Mouse (Mus musculus): ENCODE measurements around the gene Ankfn1. TPM values are rescaled to one million over a fixed set of nuclear protein-coding genes. Genes with fewer than 3 reads are reported as not detected.

Gene Ankfn1
- polyA plus RNA-seq, 1 experiment from 2014 or later = 2.8 TPM

DNA sequence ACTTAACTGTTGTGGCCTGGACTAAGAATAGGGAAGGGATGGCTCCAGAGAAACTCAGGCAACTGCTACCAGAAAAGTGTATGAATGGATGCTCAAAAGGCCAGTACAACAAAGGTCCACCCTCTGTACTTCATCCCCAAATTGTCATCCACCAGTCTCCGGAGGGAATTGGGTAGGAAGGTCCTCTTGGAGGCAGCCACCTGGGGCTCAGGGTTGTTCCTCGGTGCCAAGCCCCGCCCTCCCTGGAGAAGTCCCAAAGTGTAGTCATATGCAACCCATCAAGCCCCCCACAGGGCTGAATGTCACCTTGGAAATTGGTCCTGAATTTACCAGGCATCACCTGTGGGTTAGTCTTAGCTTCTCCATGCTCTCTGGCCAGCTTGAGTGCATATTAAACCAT, 413.5 kb downstream of the Ankfn1 start:
- H3K27ac ChIP-seq = no peak overlapping the region
- H3K4me1 ChIP-seq = peaks cover 1% of the 10 kb centered on the region; the same call in 1 of the 2 replicates
- no peaks in the 10 kb centered on the region for H3K36me3 ChIP-seq (replicated peaks)
- no peak overlapping the region for H3K4me3 ChIP-seq
- 87% methylated on average over 3 of the region's 3 CpGs for WGBS
- no peaks in the 10 kb centered on the region for H3K27me3 ChIP-seq (ENCODE audit: poor library complexity, severe bottlenecking)
- DNase-seq (ENCODE audit: extremely low spot score, low spot score) = no peak
- H3K9me3 ChIP-seq = no peaks in the 10 kb centered on the region

DNA sequence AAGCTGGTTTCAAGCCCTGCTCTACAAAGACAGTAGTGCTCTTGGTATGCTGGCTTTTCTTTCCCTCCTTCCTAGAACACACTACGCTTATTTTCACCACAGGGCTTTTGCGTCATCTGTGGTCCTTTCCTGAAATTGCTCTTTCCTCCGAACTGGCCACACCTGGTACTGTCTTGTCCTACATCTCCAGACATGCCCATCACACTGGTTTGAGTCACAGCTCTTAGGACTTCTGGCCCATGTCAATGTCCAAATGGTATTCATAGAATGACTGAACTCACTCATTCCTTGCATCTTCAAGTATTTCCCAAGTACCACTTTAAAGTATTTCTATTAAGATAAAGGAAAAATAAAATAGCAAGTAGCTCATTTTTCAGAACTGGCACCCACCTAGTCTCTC, 416.6 kb downstream of the Ankfn1 start:
- Histone ChIP-seq H3K4me3 (no peak overlapping the region), H3K27ac (no peak overlapping the region), H3K9me3 (no peaks in the 10 kb centered on the region), H3K27me3 (ENCODE audit: poor library complexity, severe bottlenecking) (no peaks in the 10 kb centered on the region), H3K36me3 (replicated peaks) (no peaks in the 10 kb centered on the region), H3K4me1 (peaks cover 17% of the 10 kb centered on the region)
- no peak for DNase-seq (ENCODE audit: extremely low spot score, low spot score)
- WGBS = 88% methylated on average over 3 of the region's 3 CpGs

DNA sequence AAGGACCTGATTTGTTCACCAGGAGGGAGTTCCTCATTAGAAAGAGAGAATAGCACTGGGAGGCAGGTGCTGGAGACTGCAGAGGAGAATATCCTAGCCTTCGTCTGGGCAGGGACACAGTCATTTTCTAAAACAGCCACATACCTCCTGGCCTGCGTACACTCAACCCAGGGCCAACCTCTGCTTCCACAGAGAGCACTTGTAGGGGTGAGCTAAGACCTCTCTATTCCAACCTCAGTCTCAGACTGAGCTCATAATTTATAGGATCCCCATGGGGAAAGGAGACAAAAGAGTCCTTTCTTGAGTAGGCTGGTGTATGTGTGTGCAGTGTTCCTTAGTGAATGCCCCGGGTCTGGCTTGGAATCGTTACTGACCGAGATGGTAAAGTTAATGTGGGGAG, 418.9 kb downstream of the Ankfn1 start:
- Histone ChIP-seq H3K36me3 (replicated peaks) (no peaks in the 10 kb centered on the region), H3K27me3 (ENCODE audit: poor library complexity, severe bottlenecking) (no peaks in the 10 kb centered on the region), H3K4me1 (peaks cover 23% of the 10 kb centered on the region), H3K4me3 (no peak overlapping the region), H3K9me3 (no peaks in the 10 kb centered on the region), H3K27ac (peak overlapping the region; percentile 30; the same call in 1 of the 2 replicates)
- DNase-seq (ENCODE audit: extremely low spot score, low spot score) = no peak
- WGBS = 63% methylated on average over 5 of the region's 5 CpGs

DNA sequence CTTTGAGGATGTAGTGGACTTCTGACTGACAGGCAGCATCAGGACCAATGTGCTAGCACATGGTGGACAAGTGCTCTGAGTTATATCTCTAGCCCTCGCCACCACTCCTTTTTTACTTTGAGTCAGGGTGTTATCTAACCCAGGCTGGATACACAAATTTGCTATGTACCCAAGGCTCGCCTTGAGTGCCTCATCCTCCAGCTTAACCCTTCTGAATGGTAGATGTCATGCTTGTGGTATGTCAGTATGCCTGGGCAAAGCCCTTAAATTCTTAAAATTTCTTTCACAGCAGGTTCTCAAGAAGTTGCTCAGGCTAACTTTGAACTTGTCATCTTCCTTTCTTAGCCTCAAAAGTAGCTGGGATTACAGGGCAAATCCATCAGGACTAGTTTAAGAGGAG, 421.0 kb downstream of the Ankfn1 start:
- Histone ChIP-seq H3K27me3 (ENCODE audit: poor library complexity, severe bottlenecking) (no peaks in the 10 kb centered on the region), H3K36me3 (replicated peaks) (no peaks in the 10 kb centered on the region), H3K4me3 (no peak overlapping the region), H3K27ac (0 out of 2 replicates have a peak overlapping the region, but pooled peaks have one; percentile 56), H3K4me1 (peaks cover 28% of the 10 kb centered on the region), H3K9me3 (no peaks in the 10 kb centered on the region)
- 82% methylated on average over 2 of the region's 2 CpGs for WGBS
- DNase-seq (ENCODE audit: extremely low spot score, low spot score) = no peak

DNA sequence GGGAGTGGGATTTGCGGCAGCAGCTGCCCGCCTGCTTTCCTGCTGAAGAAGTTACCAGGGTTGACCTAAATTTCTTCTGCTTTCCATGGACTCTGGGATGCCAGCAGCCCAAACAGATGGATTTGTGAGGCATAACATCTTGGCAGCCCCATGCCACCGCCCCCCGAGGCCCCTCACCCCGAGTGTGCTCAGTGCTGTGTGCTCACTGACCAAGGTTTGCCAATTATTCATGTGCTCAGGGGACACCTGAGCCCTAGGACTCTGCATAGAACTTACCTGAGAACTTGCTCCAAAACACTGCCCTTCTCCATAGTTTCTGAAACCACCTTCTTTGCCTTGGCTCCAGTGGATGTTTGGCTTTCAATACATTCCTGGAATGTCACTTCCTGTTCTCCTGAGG, 421.4 kb downstream of the Ankfn1 start:
- H3K9me3 ChIP-seq = no peaks in the 10 kb centered on the region
- WGBS = 58% methylated on average over 5 of the region's 5 CpGs
- no peak for DNase-seq (ENCODE audit: extremely low spot score, low spot score)
- H3K4me1 ChIP-seq = peaks cover 28% of the 10 kb centered on the region
- H3K27me3 ChIP-seq (ENCODE audit: poor library complexity, severe bottlenecking) = no peaks in the 10 kb centered on the region
- H3K4me3 ChIP-seq = no peak overlapping the region
- H3K36me3 ChIP-seq (replicated peaks) = no peaks in the 10 kb centered on the region
- peak overlapping the region; percentile 56 for H3K27ac ChIP-seq

DNA sequence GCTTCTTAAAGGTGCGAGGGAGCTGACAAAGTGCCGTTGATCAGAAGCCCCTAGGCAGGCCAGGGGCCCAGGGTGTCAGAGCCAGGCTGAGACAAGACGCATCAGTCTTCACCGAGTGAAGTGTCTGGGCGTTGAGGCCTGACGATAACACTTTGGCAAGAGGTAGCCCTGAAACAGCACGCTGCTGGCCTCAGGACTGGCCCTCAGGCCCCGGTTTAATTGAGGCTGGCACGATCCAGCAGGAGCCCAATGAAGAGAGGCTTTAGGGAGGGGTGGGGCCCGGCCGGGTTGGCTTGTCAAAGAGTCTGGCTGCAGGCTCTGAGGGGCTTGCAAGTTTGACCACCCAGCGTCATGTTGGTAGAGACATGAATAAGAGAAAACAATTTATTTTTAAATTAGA, 437.2 kb downstream of the Ankfn1 start:
- DNase-seq (ENCODE audit: extremely low spot score, low spot score) = no peak
- 0 out of 2 replicates have a peak, but pooled peaks cover 4% of the 10 kb centered on the region for H3K27me3 ChIP-seq (ENCODE audit: poor library complexity, severe bottlenecking)
- H3K4me3 ChIP-seq = no peak overlapping the region
- WGBS = 51% methylated on average over 12 of the region's 12 CpGs
- peak overlapping the region; percentile 53; the same call in 1 of the 2 replicates for H3K27ac ChIP-seq
- peaks cover 9% of the 10 kb centered on the region for H3K4me1 ChIP-seq
- no peaks in the 10 kb centered on the region for H3K9me3 ChIP-seq
- H3K36me3 ChIP-seq (replicated peaks) = no peaks in the 10 kb centered on the region

Other genes starting within 250 kb of the Ankfn1 start
- gene Pctp, start 225.2 kb upstream of the Ankfn1 start, polyA plus RNA-seq (2016; fragmentation: Nextera tagmentation; extraction: Ambion mirVana) = 21.4 and 22.3 TPM in 2 replicates

All from forebrain, embryonic 10.5 days (tissue).